Mouse (Mus musculus) liver, embryonic 12.5 days (tissue): ENCODE measurements around the gene Trpv4. TPM values are rescaled to one million over a fixed set of nuclear protein-coding genes. Genes with fewer than 3 reads are reported as not detected.

Source experiments
- ATAC-seq: fragments of 200-750 bp; cut with Nextera tagmentation; 2 replicates; pipeline ENCODE4 v1.8.0; 2017; ENCODE audit warnings: moderate number of reproducible peaks, mild to moderate bottlenecking, moderate library complexity
- H3K27ac ChIP-seq: fragments of 300-500 bp; sonication (generic); 2 replicates; pipeline ENCODE4 v1.5.1; 2016; ENCODE audit warnings: mild to moderate bottlenecking
- H3K27me3 ChIP-seq: fragments of 300-500 bp; sonication (generic); replicated peaks from 2 replicates; pipeline ENCODE4 v1.6.1; 2016; ENCODE audit warnings: mild to moderate bottlenecking, moderate library complexity
- H3K36me3 ChIP-seq: fragments of 300-500 bp; sonication (generic); 2 replicates; pipeline ENCODE4 v1.6.1; 2016; ENCODE audit warnings: mild to moderate bottlenecking, moderate library complexity
- H3K4me1 ChIP-seq: fragments of 300-500 bp; sonication (generic); 2 replicates; pipeline ENCODE4 v1.6.1; 2016
- H3K4me2 ChIP-seq: fragments of 300-500 bp; sonication (generic); 2 replicates; pipeline ENCODE4 v1.6.1; 2016; ENCODE audit warnings: mild to moderate bottlenecking, moderate library complexity
- H3K4me3 ChIP-seq: fragments of 300-500 bp; sonication (generic); 2 replicates; pipeline ENCODE4 v1.5.1; 2016; ENCODE audit warnings: mild to moderate bottlenecking, moderate library complexity
- H3K9ac ChIP-seq: fragments of 300-500 bp; sonication (generic); 2 replicates; pipeline ENCODE4 v1.6.1; 2016; ENCODE audit warnings: mild to moderate bottlenecking, moderate library complexity
- H3K9me3 ChIP-seq: fragments of 300-500 bp; sonication (generic); replicated peaks from 2 replicates; pipeline ENCODE4 v1.6.1; 2016; ENCODE audit warnings: mild to moderate bottlenecking, moderate library complexity
- WGBS: fragments of 180-500 bp; shearing (Covaris S2); methylation state at CpG from one replicate; pipeline ENCODE4 v1.1.7; 2016; ENCODE audit not compliant: insufficient replicate concordance; 5-methylcytosine and 5-hydroxymethylcytosine counted together
- polyA plus RNA-seq: library from polyadenylated mRNA; unstranded; fragments of >200 nt; fragmentation: Nextera tagmentation; extraction: Ambion mirVana; gene quantifications from 2 replicates; pipeline ENCODE4 v1.2.1, GENCODE M21; 2016

Gene Trpv4
- polyA plus RNA-seq, 1 experiment from 2014 or later: 0.19 TPM

GRCm38 (mm10) chr5:114583490-114584175 is 74.6 kb downstream of the Trpv4 start:
- H3K4me2 ChIP-seq: no peak overlapping the region
- H3K36me3 ChIP-seq: no peaks in the 10 kb centered on the region
- H3K9ac ChIP-seq: no peak overlapping the region
- H3K4me1 ChIP-seq: peaks cover 28% of the 10 kb centered on the region; the same call in 1 of the 2 replicates
- ATAC-seq: no peak
- H3K9me3 ChIP-seq: no peaks in the 10 kb centered on the region
- H3K27me3 ChIP-seq: peaks cover 32% of the 10 kb centered on the region; the same call in 1 of the 2 replicates
- no peak overlapping the region for H3K27ac ChIP-seq
- no peak overlapping the region for H3K4me3 ChIP-seq
- WGBS: 56% methylated on average over 12 of the region's 12 CpGs

GRCm38 (mm10) chr5:114583046-114583445 is 75.2 kb downstream of the Trpv4 start:
- Histone ChIP-seq H3K9ac (no peak overlapping the region), H3K36me3 (no peaks in the 10 kb centered on the region), H3K4me1 (peaks cover 23% of the 10 kb centered on the region; the same call in 1 of the 2 replicates), H3K27me3 (peaks cover 27% of the 10 kb centered on the region; the same call in 1 of the 2 replicates), H3K4me2 (no peak overlapping the region), H3K9me3 (no peaks in the 10 kb centered on the region), H3K27ac (no peak overlapping the region), H3K4me3 (no peak overlapping the region)
- WGBS: 56% methylated on average over 3 of the region's 3 CpGs
- ATAC-seq: no peak

- peaks cover 23% of the 10 kb centered on the region; the same call in 1 of the 2 replicates for H3K4me1 ChIP-seq
- no peak overlapping the region for H3K4me3 ChIP-seq
- no peaks in the 10 kb centered on the region for H3K36me3 ChIP-seq
- WGBS: 77% methylated on average over 12 of the region's 12 CpGs
- no peak overlapping the region for H3K27ac ChIP-seq
- peaks cover 20% of the 10 kb centered on the region; the same call in 1 of the 2 replicates for H3K27me3 ChIP-seq
- H3K9ac ChIP-seq: no peak overlapping the region
- no peak for ATAC-seq
- no peak overlapping the region for H3K4me2 ChIP-seq
- H3K9me3 ChIP-seq: no peaks in the 10 kb centered on the region
Measured at GRCm38 (mm10) chr5:114581486-114581885, 76.7 kb downstream of the Trpv4 start.

- Histone ChIP-seq H3K27ac (no peak overlapping the region), H3K27me3 (peaks cover 19% of the 10 kb centered on the region), H3K4me3 (no peak overlapping the region), H3K4me1 (0 out of 2 replicates have a peak, but pooled peaks cover 13% of the 10 kb centered on the region), H3K36me3 (no peaks in the 10 kb centered on the region), H3K9me3 (no peaks in the 10 kb centered on the region), H3K4me2 (no peak overlapping the region), H3K9ac (no peak overlapping the region)
- 0 out of 2 replicates have a peak, but pooled peaks have one; percentile 16 for ATAC-seq
- 62% methylated on average over 8 of the region's 8 CpGs for WGBS
Measured at GRCm38 (mm10) chr5:114579714-114580357, 78.4 kb downstream of the Trpv4 start.

GRCm38 (mm10) chr5:114578361-114578760 is 79.9 kb downstream of the Trpv4 start:
- H3K4me3 ChIP-seq: no peak overlapping the region
- no peaks in the 10 kb centered on the region for H3K36me3 ChIP-seq
- WGBS: 74% methylated on average over 20 of the region's 20 CpGs
- no peak for ATAC-seq
- H3K4me1 ChIP-seq: 0 out of 2 replicates have a peak, but pooled peaks cover 4% of the 10 kb centered on the region
- H3K27ac ChIP-seq: no peak overlapping the region
- peaks cover 24% of the 10 kb centered on the region for H3K27me3 ChIP-seq
- H3K4me2 ChIP-seq: no peak overlapping the region
- H3K9me3 ChIP-seq: no peaks in the 10 kb centered on the region
- no peak overlapping the region for H3K9ac ChIP-seq

- H3K9ac ChIP-seq: no peak overlapping the region
- ATAC-seq: no peak
- no peak overlapping the region for H3K27ac ChIP-seq
- 77% methylated on average over 16 of the region's 16 CpGs for WGBS
- peaks cover 47% of the 10 kb centered on the region for H3K27me3 ChIP-seq
- H3K4me3 ChIP-seq: no peak overlapping the region
- no peaks in the 10 kb centered on the region for H3K9me3 ChIP-seq
- no peaks in the 10 kb centered on the region for H3K36me3 ChIP-seq
- peaks cover 14% of the 10 kb centered on the region for H3K4me1 ChIP-seq
- H3K4me2 ChIP-seq: no peak overlapping the region
Measured at GRCm38 (mm10) chr5:114575986-114576605, 82.1 kb downstream of the Trpv4 start.

- Histone ChIP-seq H3K4me2 (no peak overlapping the region), H3K4me3 (no peak overlapping the region), H3K36me3 (no peaks in the 10 kb centered on the region), H3K4me1 (peaks cover 20% of the 10 kb centered on the region), H3K9ac (no peak overlapping the region), H3K9me3 (no peaks in the 10 kb centered on the region), H3K27me3 (peaks cover 52% of the 10 kb centered on the region), H3K27ac (no peak overlapping the region)
- no peak for ATAC-seq
- WGBS: 67% methylated on average over 7 of the region's 7 CpGs
Measured at GRCm38 (mm10) chr5:114575530-114575929, 82.7 kb downstream of the Trpv4 start.

- Histone ChIP-seq H3K9ac (no peak overlapping the region), H3K4me2 (no peak overlapping the region), H3K36me3 (no peaks in the 10 kb centered on the region), H3K4me3 (no peak overlapping the region), H3K27ac (no peak overlapping the region), H3K4me1 (peaks cover 23% of the 10 kb centered on the region), H3K9me3 (no peaks in the 10 kb centered on the region), H3K27me3 (peaks cover 57% of the 10 kb centered on the region)
- ATAC-seq: no peak
- WGBS: 59% methylated on average over 11 of the region's 11 CpGs
Measured at GRCm38 (mm10) chr5:114575010-114575409, 83.2 kb downstream of the Trpv4 start.

GRCm38 (mm10) chr5:114573920-114574628 is 84.1 kb downstream of the Trpv4 start:
- no peaks in the 10 kb centered on the region for H3K36me3 ChIP-seq
- H3K27me3 ChIP-seq: peaks cover 63% of the 10 kb centered on the region
- H3K4me1 ChIP-seq: peaks cover 28% of the 10 kb centered on the region
- no peak for ATAC-seq
- H3K9ac ChIP-seq: no peak overlapping the region
- WGBS: 56% methylated on average over 12 of the region's 12 CpGs
- H3K9me3 ChIP-seq: no peaks in the 10 kb centered on the region
- H3K4me3 ChIP-seq: no peak overlapping the region
- H3K27ac ChIP-seq: no peak overlapping the region
- no peak overlapping the region for H3K4me2 ChIP-seq

- no peak overlapping the region for H3K27ac ChIP-seq
- WGBS: 53% methylated on average over 2 of the region's 2 CpGs
- H3K4me3 ChIP-seq: no peak overlapping the region
- H3K36me3 ChIP-seq: no peaks in the 10 kb centered on the region
- peaks cover 74% of the 10 kb centered on the region for H3K27me3 ChIP-seq
- no peak for ATAC-seq
- no peak overlapping the region for H3K4me2 ChIP-seq
- no peaks in the 10 kb centered on the region for H3K9me3 ChIP-seq
- peaks cover 38% of the 10 kb centered on the region for H3K4me1 ChIP-seq
- no peak overlapping the region for H3K9ac ChIP-seq
Measured at GRCm38 (mm10) chr5:114572997-114573396, 85.2 kb downstream of the Trpv4 start.
